ENCODE assay signal across 21 mouse cellular contexts in genomic region chr7:96720465-96720864, GRCm38 (mm10).
A peak's percentile ranks its signal among the peaks of the same experiment; 100 is the strongest.
DNase-seq lines count a peak whose midpoint lies in the region; ATAC-seq lines count a peak whose summit lies in the region.
"Had no signal": no experiment of that assay in that cellular context is flagged by ENCODE, and none has a peak within 500 bp of the region (broad histone marks: within the 10 kb centered on the region; RNA-seq: fewer than 3 reads in every experiment).

No protein-coding gene starts in this region.

- H3K27ac ChIP-seq in hindbrain, embryonic 12.5 days: peak overlapping the region; percentile 89; the same call in 1 of the 2 replicates
- H3K27ac ChIP-seq in hindbrain, embryonic 11.5 days (ENCODE audit: low read depth, low read length): no peak overlapping the region
- peak overlapping the region; percentile 0; the same call in 1 of the 2 replicates for H3K27ac ChIP-seq in forebrain, embryonic 12.5 days
- H3K27ac ChIP-seq in hindbrain, embryonic 14.5 days: no peak overlapping the region
- H3K27ac ChIP-seq: embryonic facial prominence, embryonic 12.5 days; hindbrain, embryonic 15.5 days; macrophage; stomach, embryonic 15.5 days had no signal

- WGBS in hindbrain, embryonic 12.5 days: 77% methylated on average over 5 of the region's 5 CpGs
- WGBS in hindbrain, embryonic 11.5 days: 79% methylated on average over 5 of the region's 5 CpGs
- 67% methylated on average over 5 of the region's 5 CpGs for WGBS in forebrain, embryonic 12.5 days
- WGBS in hindbrain, embryonic 14.5 days: 58% methylated on average over 5 of the region's 5 CpGs

- H3K4me3 ChIP-seq in hindbrain, embryonic 12.5 days: no peak overlapping the region
- no peak overlapping the region for H3K4me3 ChIP-seq in hindbrain, embryonic 11.5 days (ENCODE audit: low read depth, low read length)
- no peak overlapping the region for H3K4me3 ChIP-seq in forebrain, embryonic 12.5 days (replicated peaks)
- no peak overlapping the region for H3K4me3 ChIP-seq in hindbrain, embryonic 14.5 days (replicated peaks; ENCODE audit: low read length)
- H3K4me3 ChIP-seq: embryonic facial prominence, embryonic 12.5 days; heart, embryonic 12.5 days; hindbrain, embryonic 15.5 days; stomach, embryonic 15.5 days had no signal

- peaks cover 70% of the 10 kb centered on the region for H3K27me3 ChIP-seq in hindbrain, embryonic 12.5 days
- H3K27me3 ChIP-seq in hindbrain, embryonic 11.5 days (ENCODE audit: control insufficient read depth, insufficient read depth, low read length): peaks cover 39% of the 10 kb centered on the region
- peaks cover 49% of the 10 kb centered on the region for H3K27me3 ChIP-seq in forebrain, embryonic 12.5 days
- peaks cover 28% of the 10 kb centered on the region; the same call in 1 of the 2 replicates for H3K27me3 ChIP-seq in hindbrain, embryonic 14.5 days (ENCODE audit: control insufficient read depth, insufficient read depth, low read length)
- H3K27me3 ChIP-seq: embryonic facial prominence, embryonic 12.5 days; Patski; stomach, embryonic 15.5 days had no signal

- H3K9ac ChIP-seq in hindbrain, embryonic 12.5 days: no peak overlapping the region
- no peak overlapping the region for H3K9ac ChIP-seq in hindbrain, embryonic 11.5 days (ENCODE audit: low read depth, low read length)
- no peak overlapping the region for H3K9ac ChIP-seq in forebrain, embryonic 12.5 days
- no peak overlapping the region for H3K9ac ChIP-seq in hindbrain, embryonic 14.5 days
- H3K9ac ChIP-seq: embryonic facial prominence, embryonic 12.5 days; heart, embryonic 12.5 days; hindbrain, embryonic 15.5 days; stomach, embryonic 15.5 days had no signal

- H3K4me1 ChIP-seq in hindbrain, embryonic 12.5 days: peaks cover 33% of the 10 kb centered on the region
- peaks cover 4% of the 10 kb centered on the region; the same call in 1 of the 2 replicates for H3K4me1 ChIP-seq in hindbrain, embryonic 11.5 days (replicated peaks; ENCODE audit: control insufficient read depth, insufficient read depth, low read length)
- peaks cover 29% of the 10 kb centered on the region for H3K4me1 ChIP-seq in forebrain, embryonic 12.5 days
- peaks cover 22% of the 10 kb centered on the region for H3K4me1 ChIP-seq in hindbrain, embryonic 14.5 days (replicated peaks; ENCODE audit: control insufficient read depth, insufficient read depth, low read length)
- H3K4me1 ChIP-seq: stomach, embryonic 15.5 days had no signal

- H3K36me3 ChIP-seq in hindbrain, embryonic 12.5 days: no peaks in the 10 kb centered on the region
- 0 out of 2 replicates have a peak, but pooled peaks cover 2% of the 10 kb centered on the region for H3K36me3 ChIP-seq in hindbrain, embryonic 11.5 days (ENCODE audit: control insufficient read depth, insufficient read depth, low read length)
- peaks cover 8% of the 10 kb centered on the region; the same call in 1 of the 2 replicates for H3K36me3 ChIP-seq in forebrain, embryonic 12.5 days (replicated peaks)
- 0 out of 2 replicates have a peak, but pooled peaks cover 1% of the 10 kb centered on the region for H3K36me3 ChIP-seq in hindbrain, embryonic 14.5 days (replicated peaks; ENCODE audit: control insufficient read depth, insufficient read depth)
- H3K36me3 ChIP-seq: heart, embryonic 12.5 days; hindbrain, embryonic 15.5 days; stomach, embryonic 15.5 days had no signal

- no peak for ATAC-seq in hindbrain, embryonic 12.5 days (ENCODE audit: low FRiP score)
- no peak for ATAC-seq in hindbrain, embryonic 11.5 days (ENCODE audit: low FRiP score)
- no peak for ATAC-seq in forebrain, embryonic 12.5 days (ENCODE audit: low FRiP score)
- peak; percentile 18; the same call in 1 of the 2 replicates for ATAC-seq in hindbrain, embryonic 14.5 days (ENCODE audit: low FRiP score)
- ATAC-seq: Patski had no signal

- H3K4me2 ChIP-seq in hindbrain, embryonic 12.5 days (replicated peaks): no peak overlapping the region
- H3K4me2 ChIP-seq in hindbrain, embryonic 11.5 days (replicated peaks; ENCODE audit: low read depth, low read length): no peak overlapping the region
- H3K4me2 ChIP-seq in forebrain, embryonic 12.5 days: no peak overlapping the region
- no peak overlapping the region for H3K4me2 ChIP-seq in hindbrain, embryonic 14.5 days (replicated peaks)
- H3K4me2 ChIP-seq: embryonic facial prominence, embryonic 12.5 days; heart, embryonic 12.5 days; hindbrain, embryonic 15.5 days; stomach, embryonic 15.5 days had no signal

- no peaks in the 10 kb centered on the region for H3K9me3 ChIP-seq in hindbrain, embryonic 12.5 days (replicated peaks)
- no peaks in the 10 kb centered on the region for H3K9me3 ChIP-seq in hindbrain, embryonic 11.5 days (ENCODE audit: control insufficient read depth, low read length)
- no peaks in the 10 kb centered on the region for H3K9me3 ChIP-seq in forebrain, embryonic 12.5 days
- no peaks in the 10 kb centered on the region for H3K9me3 ChIP-seq in hindbrain, embryonic 14.5 days (ENCODE audit: control insufficient read depth, low read length)
- H3K9me3 ChIP-seq: embryonic facial prominence, embryonic 12.5 days; heart, embryonic 12.5 days; hindbrain, embryonic 15.5 days; stomach, embryonic 15.5 days had no signal

- DNase-seq in hindbrain, embryonic 11.5 days (ENCODE audit: low spot score): no peak
- DNase-seq in brain, adult 2 months (ENCODE audit: low read depth, low spot score): peak; percentile 44
- DNase-seq in hindbrain, embryonic 14.5 days (ENCODE audit: low spot score): no peak
- no peak for DNase-seq in cerebellum, postnatal 14 days
- DNase-seq in kidney, postnatal 14 days: no peak
- DNase-seq in Muller cell, postnatal 12 days (ENCODE audit: inconsistent ontology term): no peak
- DNase-seq: cerebellum, adult 18-20 months; cerebellum, postnatal 25 days; gastrocnemius, postnatal 10 days; heart, adult 11 months; kidney, adult 11 months; right cerebral cortex, adult 18-20 months; thymus, postnatal 25 days had no signal

Comparison
In these comparisons a context has a peak if more than half of its experiments do, and no peak if none do; other contexts are left out.
1. H3K27ac ChIP-seq: peak in hindbrain, embryonic 12.5 days (single experiment) and forebrain, embryonic 12.5 days (single experiment); none in hindbrain, embryonic 11.5 days (single experiment) and hindbrain, embryonic 14.5 days (single experiment).